Mouse (Mus musculus) adrenal gland, adult 18-20 months (tissue): Measurements from ENCODE around the gene Rfng. TPM values are rescaled to one million over a fixed set of nuclear protein-coding genes. Genes with fewer than 3 reads are reported as not detected.
"Not testable (repeated sequence)": the region's sequence is repeated elsewhere in the genome, so short reads cannot be mapped to it uniquely, and the experiment has no call there.

ENCODE experiments used
- DNase-seq, 2 experiments: peaks; one replicate each; pipeline ENCODE4 v3.0.0; 2021 to 2022; ENCODE audit warnings: low spot score in 2 of 2
- total RNA-seq, 2 experiments: library from RNA; stranded (reverse); gene quantifications; 1 replicate in 1 of 2; 2 replicates in 1 of 2; pipeline ENCODE4 v1.2.3; 2021

Rfng gene
- total RNA-seq, 2 experiments from 2014 or later = 18.5 to 19.4 TPM

GRCm38 (mm10) chr11:120775774-120776469 lies 8.1 kb downstream of the Rfng start:
- DNase-seq = peak; percentile 98 to 99

GRCm38 (mm10) chr11:120773463-120774190 lies 10.4 kb downstream of the Rfng start:
- no peak for DNase-seq

- no peak for DNase-seq
Measured at GRCm38 (mm10) chr11:120772749-120773148, 11.3 kb downstream of the Rfng start.

GRCm38 (mm10) chr11:120768206-120768605 lies 15.8 kb downstream of the Rfng start:
- DNase-seq = no peak

GRCm38 (mm10) chr11:120767023-120767422 lies 17.0 kb downstream of the Rfng start:
- DNase-seq = not testable (repeated sequence)

- DNase-seq = not testable (repeated sequence)
Measured at GRCm38 (mm10) chr11:120763121-120763999, 20.6 kb downstream of the Rfng start.

- DNase-seq = not testable (repeated sequence)
Measured at GRCm38 (mm10) chr11:120762672-120763041, 21.4 kb downstream of the Rfng start, which contains the start of gene Hmga1b. TSS of gene Hmga1b (plus strand) at chr11:120762794.

GRCm38 (mm10) chr11:120761811-120762671 lies 22.0 kb downstream of the Rfng start:
- DNase-seq = no peak

GRCm38 (mm10) chr11:120760236-120760635 lies 23.8 kb downstream of the Rfng start:
- no peak for DNase-seq

GRCm38 (mm10) chr11:120751606-120752005 lies 32.4 kb downstream of the Rfng start:
- DNase-seq = no peak

GRCm38 (mm10) chr11:120749430-120749829 lies 34.6 kb downstream of the Rfng start:
- DNase-seq = peak in 1 of 2 experiments; percentile 49

GRCm38 (mm10) chr11:120747974-120748373 lies 36.0 kb downstream of the Rfng start:
- DNase-seq = no peak

- no peak for DNase-seq
Measured at GRCm38 (mm10) chr11:120744121-120744701, 39.8 kb downstream of the Rfng start.

- DNase-seq = peak in 1 of 2 experiments; percentile 18
Measured at GRCm38 (mm10) chr11:120740981-120741380, 43.0 kb downstream of the Rfng start.

- no peak for DNase-seq
Measured at GRCm38 (mm10) chr11:120736424-120736823, 47.6 kb downstream of the Rfng start.

GRCm38 (mm10) chr11:120733521-120733920 lies 50.5 kb downstream of the Rfng start:
- peak in 1 of 2 experiments; percentile 21 for DNase-seq

- peak in 1 of 2 experiments; percentile 16 for DNase-seq
Measured at GRCm38 (mm10) chr11:120731858-120732680, 51.9 kb downstream of the Rfng start, which contains the start of gene Cbr2. TSS of gene Cbr2 (minus strand) at chr11:120732114.

GRCm38 (mm10) chr11:120731395-120731794 lies 52.6 kb downstream of the Rfng start:
- no peak for DNase-seq
